12 mouse cellular contexts compared by ENCODE assay signal in genomic region chr17:31763078-31763477, GRCm38 (mm10).
A peak's percentile ranks its signal among the peaks of the same experiment; 100 is the strongest.
DNase-seq lines count a peak whose midpoint lies in the region; ATAC-seq and TF ChIP-seq lines count a peak whose summit lies in the region.
"Had no signal": no experiment of that assay in that cellular context is flagged by ENCODE, and none has a peak within 500 bp of the region (broad histone marks: within the 10 kb centered on the region; RNA-seq: fewer than 3 reads in every experiment).

No protein-coding gene starts in this region.

- H3K27ac ChIP-seq in left cerebral cortex, adult 2 months, result no peak overlapping the region
- H3K27ac ChIP-seq: limb, embryonic 13.5 days; stomach, embryonic 15.5 days had no signal

- ATAC-seq in neutrophil, adult 5-6 weeks (ENCODE audit: extremely low read depth, insufficient number of reproducible peaks, low FRiP score, poor library complexity, severe bottlenecking), result peak; percentile 36; the same call in 1 of the 2 replicates
- ATAC-seq: intestine, embryonic 16.5 days had no signal

- DNase-seq in left cerebral cortex, adult 2 months (ENCODE audit: extremely low spot score in 1 of 2, low spot score in 2 of 2), result no peak
- no peak for DNase-seq in left cerebral cortex, adult 8-10 months (ENCODE audit: low spot score in 2 of 2)
- peak; percentile 18 for DNase-seq in brain, adult 2 months (ENCODE audit: low read depth, low spot score)
- DNase-seq in left cerebral cortex, adult 18-20 months (ENCODE audit: low spot score in 2 of 2), result no peak
- DNase-seq in embryo, embryonic 10 days (ENCODE audit: low spot score), result no peak
- DNase-seq: heart, postnatal 10 days had no signal

- H3K27me3 ChIP-seq in E14TG2a.4 (ENCODE audit: insufficient read depth, low read length), result peaks cover 10% of the 10 kb centered on the region
- H3K27me3 ChIP-seq: limb, embryonic 13.5 days; stomach, embryonic 15.5 days had no signal

- H3K4me1 ChIP-seq in E14TG2a.4 (replicated peaks; ENCODE audit: low read depth, low read length), result peaks cover 28% of the 10 kb centered on the region

- H3K36me3 ChIP-seq in E14TG2a.4 (ENCODE audit: insufficient read depth, low read length), result no peaks in the 10 kb centered on the region
- H3K36me3 ChIP-seq: limb, embryonic 13.5 days; stomach, embryonic 15.5 days had no signal

- H3K9me3 ChIP-seq in E14TG2a.4 (ENCODE audit: low read length), result no peaks in the 10 kb centered on the region
- H3K9me3 ChIP-seq: limb, embryonic 13.5 days; stomach, embryonic 15.5 days had no signal

- H3K4me3 ChIP-seq in left cerebral cortex, adult 2 months, result no peak overlapping the region
- no peak overlapping the region for H3K4me3 ChIP-seq in E14TG2a.4 (replicated peaks; ENCODE audit: low read length)
- H3K4me3 ChIP-seq: limb, embryonic 13.5 days; megakaryocyte, embryonic 14.5 days; stomach, embryonic 15.5 days had no signal

- intact Hi-C loops in left cerebral cortex, adult 2 months (cut with DNase I), result no loop called here

- TF ChIP-seq CTCF in left cerebral cortex, adult 2 months (IDR thresholded peaks at IDR 0.05), result peak; percentile 10
- peak; percentile 25 for TF ChIP-seq CTCF in E14TG2a.4 (conservative IDR thresholded peaks at IDR 0.05; ENCODE audit: low read length)
